Mouse (Mus musculus) stomach, postnatal 0 days (tissue): ENCODE measurements around the gene Cst6. TPM values are rescaled to one million over a fixed set of nuclear protein-coding genes. Genes with fewer than 3 reads are reported as not detected.

Source experiments
- ATAC-seq: fragments of 200-750 bp; cut with Nextera tagmentation; 2 replicates; pipeline ENCODE4 v1.8.0; 2017; ENCODE audit not compliant: low FRiP score, low TSS enrichment
- DNase-seq: peaks from one replicate; pipeline ENCODE4 v3.0.0-alpha.2; 2016; ENCODE audit warnings: low spot score
- H3K27ac ChIP-seq: fragments of 300-500 bp; sonication (generic); replicated peaks from 2 replicates; pipeline ENCODE4 v1.5.1; 2014; ENCODE audit warnings: mild to moderate bottlenecking, control low read depth
- H3K27me3 ChIP-seq: fragments of 300-500 bp; sonication (generic); 2 replicates; pipeline ENCODE4 v1.6.1; 2014; ENCODE audit warnings: low read length; ENCODE audit not compliant: control insufficient read depth, insufficient read depth
- H3K36me3 ChIP-seq: fragments of 300-500 bp; sonication (generic); 2 replicates; pipeline ENCODE4 v1.6.1; 2014; ENCODE audit warnings: low read length, mixed read lengths; ENCODE audit not compliant: control insufficient read depth, insufficient read depth
- H3K4me1 ChIP-seq: fragments of 300-500 bp; sonication (generic); replicated peaks from 2 replicates; pipeline ENCODE4 v1.6.1; 2014; ENCODE audit warnings: antibody characterized with exemption; ENCODE audit not compliant: control insufficient read depth, insufficient read depth
- H3K4me2 ChIP-seq: fragments of 300-500 bp; sonication (generic); replicated peaks from 2 replicates; pipeline ENCODE4 v1.6.1; 2014; ENCODE audit warnings: low read depth, mild to moderate bottlenecking, control low read depth, moderate library complexity
- H3K4me3 ChIP-seq: fragments of 300-500 bp; sonication (generic); 2 replicates; pipeline ENCODE4 v1.5.1; 2014; ENCODE audit warnings: low read depth, low read length, control low read depth
- H3K9ac ChIP-seq: fragments of 300-500 bp; sonication (generic); 2 replicates; pipeline ENCODE4 v1.6.1; 2014; ENCODE audit warnings: mild to moderate bottlenecking, low read length, control low read depth, mixed read lengths
- H3K9me3 ChIP-seq: fragments of 300-500 bp; sonication (generic); 2 replicates; pipeline ENCODE4 v1.6.1; 2016; ENCODE audit warnings: low read length; ENCODE audit not compliant: control insufficient read depth
- CTCF ChIP-seq: IDR thresholded peaks from 2 replicates; pipeline ENCODE4 v1.5.1; 2016; ENCODE audit warnings: antibody characterized with exemption, low read depth, mild to moderate bottlenecking, moderate library complexity
- EP300 ChIP-seq: optimal IDR thresholded peaks from 2 replicates; pipeline ENCODE3; 2016; ENCODE audit warnings: antibody characterized with exemption
- WGBS: fragments of 180-500 bp; shearing (Covaris S2); extraction: QIAGEN DNeasy Blood & Tissue Kit; methylation state at CpG from one replicate; pipeline ENCODE4 v1.1.7; 2014; 5-methylcytosine and 5-hydroxymethylcytosine counted together
- polyA plus RNA-seq: library from polyadenylated mRNA; unstranded; fragments of >200 nt; fragmentation: Nextera tagmentation; extraction: Ambion mirVana; gene quantifications from 2 replicates; pipeline ENCODE4 v1.2.1, GENCODE M21; 2015

Cst6 gene
- polyA plus RNA-seq, 1 experiment from 2014 or later, result 316 TPM

GRCm38 (mm10) chr19:5374177-5374576 lies 24.8 kb upstream of the Cst6 start:
- 79% methylated on average over 4 of the region's 4 CpGs for WGBS
- no peak overlapping the region for H3K9ac ChIP-seq
- no peak overlapping the region for H3K27ac ChIP-seq
- DNase-seq (no peak), ATAC-seq (no peak)
- TF ChIP-seq EP300 (no peak), CTCF (no peak)
- no peaks in the 10 kb centered on the region for H3K27me3 ChIP-seq
- no peaks in the 10 kb centered on the region for H3K4me1 ChIP-seq
- peaks cover 25% of the 10 kb centered on the region for H3K36me3 ChIP-seq
- no peak overlapping the region for H3K4me3 ChIP-seq
- no peak overlapping the region for H3K4me2 ChIP-seq
- H3K9me3 ChIP-seq, result no peaks in the 10 kb centered on the region

GRCm38 (mm10) chr19:5372724-5373123 lies 23.4 kb upstream of the Cst6 start:
- TF ChIP-seq EP300 (no peak), CTCF (no peak)
- H3K9ac ChIP-seq, result no peak overlapping the region
- H3K36me3 ChIP-seq, result peaks cover 17% of the 10 kb centered on the region; the same call in 1 of the 2 replicates
- no peak overlapping the region for H3K4me2 ChIP-seq
- ATAC-seq (no peak), DNase-seq (no peak)
- no peak overlapping the region for H3K27ac ChIP-seq
- 93% methylated on average over 7 of the region's 7 CpGs for WGBS
- H3K4me1 ChIP-seq, result no peaks in the 10 kb centered on the region; the same call in 1 of the 2 replicates
- no peaks in the 10 kb centered on the region for H3K27me3 ChIP-seq
- no peaks in the 10 kb centered on the region for H3K9me3 ChIP-seq
- no peak overlapping the region for H3K4me3 ChIP-seq

GRCm38 (mm10) chr19:5370932-5371331 lies 21.6 kb upstream of the Cst6 start:
- H3K9me3 ChIP-seq, result no peaks in the 10 kb centered on the region
- DNase-seq (no peak), ATAC-seq (no peak)
- H3K36me3 ChIP-seq, result peaks cover 17% of the 10 kb centered on the region; the same call in 1 of the 2 replicates
- no peaks in the 10 kb centered on the region for H3K27me3 ChIP-seq
- no peak overlapping the region for H3K4me2 ChIP-seq
- H3K4me1 ChIP-seq, result peaks cover 2% of the 10 kb centered on the region; the same call in 1 of the 2 replicates
- H3K4me3 ChIP-seq, result no peak overlapping the region
- no peak overlapping the region for H3K27ac ChIP-seq
- 85% methylated on average over 3 of the region's 3 CpGs for WGBS
- peak; percentile 59 for TF ChIP-seq CTCF
- TF ChIP-seq EP300, result no peak
- H3K9ac ChIP-seq, result no peak overlapping the region

- peaks cover 17% of the 10 kb centered on the region; the same call in 1 of the 2 replicates for H3K36me3 ChIP-seq
- peak overlapping the region; percentile 54 for H3K9ac ChIP-seq
- DNase-seq (peak; percentile 37), ATAC-seq (no peak)
- peak overlapping the region; percentile 93 for H3K4me2 ChIP-seq
- no peaks in the 10 kb centered on the region for H3K9me3 ChIP-seq
- H3K27ac ChIP-seq, result peak overlapping the region; percentile 96
- 9% methylated on average over 11 of the region's 11 CpGs for WGBS
- H3K27me3 ChIP-seq, result no peaks in the 10 kb centered on the region
- H3K4me1 ChIP-seq, result peaks cover 6% of the 10 kb centered on the region; the same call in 1 of the 2 replicates
- TF ChIP-seq EP300 (no peak), CTCF (peak; percentile 59)
- H3K4me3 ChIP-seq, result peak overlapping the region; percentile 55
Measured at GRCm38 (mm10) chr19:5367455-5367854, 18.1 kb upstream of the Cst6 start.

GRCm38 (mm10) chr19:5367053-5367359 lies 17.6 kb upstream of the Cst6 start, which contains the start of gene Banf1:
Gene Banf1, minus strand, starts transcription at chr19:5367168.
- H3K4me2 ChIP-seq, result peak within 1 kb of the TSS; percentile 93
- peaks cover 15% of the 10 kb centered on the region; the same call in 1 of the 2 replicates for H3K36me3 ChIP-seq
- peaks cover 6% of the 10 kb centered on the region; the same call in 1 of the 2 replicates for H3K4me1 ChIP-seq
- no peak for TF ChIP-seq CTCF
- no peak for TF ChIP-seq EP300
- H3K4me3 ChIP-seq, result peak within 1 kb of the TSS; percentile 55
- H3K9ac ChIP-seq, result peak within 1 kb of the TSS; percentile 54
- ATAC-seq, result no peak
- under 1% methylated on average over 31 of the region's 33 CpGs for WGBS
- no peaks in the 10 kb centered on the region for H3K9me3 ChIP-seq
- no peak for DNase-seq
- H3K27me3 ChIP-seq, result no peaks in the 10 kb centered on the region
- H3K27ac ChIP-seq, result peak within 1 kb of the TSS; percentile 96

- Histone ChIP-seq H3K36me3 (peaks cover 11% of the 10 kb centered on the region; the same call in 1 of the 2 replicates), H3K9me3 (no peaks in the 10 kb centered on the region), H3K9ac (peak within 1 kb of the TSS; percentile 54), H3K27ac (peak within 1 kb of the TSS; percentile 96), H3K4me3 (peak within 1 kb of the TSS; percentile 55), H3K27me3 (no peaks in the 10 kb centered on the region), H3K4me1 (peaks cover 6% of the 10 kb centered on the region; the same call in 1 of the 2 replicates), H3K4me2 (peak within 1 kb of the TSS; percentile 93)
- ATAC-seq (peak; percentile 90), DNase-seq (peak; percentile 96)
- TF ChIP-seq CTCF (peak; percentile 31; the same call in 1 of the 2 replicates), EP300 (peak; percentile 66)
- under 1% methylated on average over 82 of the region's 92 CpGs for WGBS
Measured at GRCm38 (mm10) chr19:5366175-5367052, 17.0 kb upstream of the Cst6 start, which contains the start of gene Eif1ad. Gene Eif1ad, plus strand, starts transcription at chr19:5366741.
